Comparison of ENCODE assay signal across 31 mouse cellular contexts in genomic region chr14:118312664-118313063, GRCm38 (mm10). TPM values are rescaled to one million over a fixed set of nuclear protein-coding genes. Genes with fewer than 3 reads are reported as not detected.
DNase-seq lines count a peak whose midpoint lies in the region; ATAC-seq and TF ChIP-seq lines count a peak whose summit lies in the region.
"Had no signal": no experiment of that assay in that cellular context is flagged by ENCODE, and none has a peak within 500 bp of the region (broad histone marks: within the 10 kb centered on the region; RNA-seq: fewer than 3 reads in every experiment).

No protein-coding gene starts in this region.

- no peaks in the 10 kb centered on the region for H3K27me3 ChIP-seq in forebrain, postnatal 0 days (ENCODE audit: insufficient read depth, low read length)
- no peaks in the 10 kb centered on the region for H3K27me3 ChIP-seq in forebrain, embryonic 14.5 days (replicated peaks; ENCODE audit: control insufficient read depth, insufficient read depth, low read length)
- H3K27me3 ChIP-seq in E14TG2a.4 (ENCODE audit: insufficient read depth, low read length): 0 out of 2 replicates have a peak, but pooled peaks cover 6% of the 10 kb centered on the region
- H3K27me3 ChIP-seq: forebrain, embryonic 15.5 days; hindbrain, embryonic 15.5 days had no signal

- ATAC-seq in forebrain, postnatal 0 days: no peak
- ATAC-seq in forebrain, embryonic 14.5 days: no peak
- ATAC-seq: CD4-positive, CD25-positive, alpha-beta regulatory T cell, adult 4 months; forebrain, embryonic 15.5 days had no signal

- no peak overlapping the region for H3K4me3 ChIP-seq in forebrain, postnatal 0 days (ENCODE audit: low read depth, low read length)
- H3K4me3 ChIP-seq in forebrain, embryonic 14.5 days (ENCODE audit: low read depth, low read length): no peak overlapping the region
- no peak overlapping the region for H3K4me3 ChIP-seq in layer of hippocampus, adult 2 months
- H3K4me3 ChIP-seq in E14TG2a.4 (replicated peaks; ENCODE audit: low read length): no peak overlapping the region
- H3K4me3 ChIP-seq: forebrain, embryonic 15.5 days; heart, embryonic 13.5 days; hindbrain, embryonic 15.5 days; limb, embryonic 10.5 days; midbrain, embryonic 12.5 days; myocyte had no signal

- H3K27ac ChIP-seq in forebrain, postnatal 0 days (ENCODE audit: low read depth, low read length): no peak overlapping the region
- H3K27ac ChIP-seq in forebrain, embryonic 14.5 days (ENCODE audit: low read depth, low read length): no peak overlapping the region
- no peak overlapping the region for H3K27ac ChIP-seq in layer of hippocampus, adult 2 months
- H3K27ac ChIP-seq: forebrain, embryonic 15.5 days; heart, embryonic 13.5 days; hindbrain, embryonic 15.5 days; limb, embryonic 10.5 days; midbrain, embryonic 12.5 days had no signal

- no peaks in the 10 kb centered on the region for H3K36me3 ChIP-seq in forebrain, postnatal 0 days (ENCODE audit: insufficient read depth)
- H3K36me3 ChIP-seq in forebrain, embryonic 14.5 days (ENCODE audit: control insufficient read depth, insufficient read depth, low read length): no peaks in the 10 kb centered on the region
- H3K36me3 ChIP-seq in E14TG2a.4 (ENCODE audit: insufficient read depth, low read length): no peaks in the 10 kb centered on the region
- H3K36me3 ChIP-seq: forebrain, embryonic 15.5 days; heart, embryonic 13.5 days; hindbrain, embryonic 15.5 days; limb, embryonic 10.5 days; midbrain, embryonic 12.5 days had no signal

- H3K4me1 ChIP-seq in forebrain, postnatal 0 days (ENCODE audit: insufficient read depth): no peaks in the 10 kb centered on the region
- H3K4me1 ChIP-seq in forebrain, embryonic 14.5 days (ENCODE audit: control insufficient read depth, insufficient read depth, low read length): peaks cover 4% of the 10 kb centered on the region; the same call in 1 of the 2 replicates
- peaks cover 6% of the 10 kb centered on the region for H3K4me1 ChIP-seq in E14TG2a.4 (replicated peaks; ENCODE audit: low read depth, low read length)
- H3K4me1 ChIP-seq: heart, embryonic 13.5 days; hindbrain, embryonic 15.5 days; limb, embryonic 10.5 days had no signal

- 89% methylated on average over 10 of the region's 10 CpGs for WGBS in forebrain, postnatal 0 days
- WGBS in forebrain, embryonic 14.5 days: 88% methylated on average over 10 of the region's 10 CpGs

- no peaks in the 10 kb centered on the region for H3K9me3 ChIP-seq in forebrain, postnatal 0 days (ENCODE audit: low read length)
- no peaks in the 10 kb centered on the region for H3K9me3 ChIP-seq in forebrain, embryonic 14.5 days (replicated peaks; ENCODE audit: control insufficient read depth, low read length)
- H3K9me3 ChIP-seq in E14TG2a.4 (ENCODE audit: low read length): no peaks in the 10 kb centered on the region
- H3K9me3 ChIP-seq: forebrain, embryonic 15.5 days; heart, embryonic 13.5 days; hindbrain, embryonic 15.5 days; limb, embryonic 10.5 days; midbrain, embryonic 12.5 days had no signal

- no peak overlapping the region for H3K4me2 ChIP-seq in forebrain, postnatal 0 days (ENCODE audit: low read depth)
- no peak overlapping the region for H3K4me2 ChIP-seq in forebrain, embryonic 14.5 days (ENCODE audit: low read length)
- H3K4me2 ChIP-seq: forebrain, embryonic 15.5 days; heart, embryonic 13.5 days; hindbrain, embryonic 15.5 days; midbrain, embryonic 12.5 days had no signal

- no peak overlapping the region for H3K9ac ChIP-seq in forebrain, postnatal 0 days
- no peak overlapping the region for H3K9ac ChIP-seq in forebrain, embryonic 14.5 days (ENCODE audit: low read length)
- H3K9ac ChIP-seq: forebrain, embryonic 15.5 days; heart, embryonic 13.5 days; hindbrain, embryonic 15.5 days; midbrain, embryonic 12.5 days had no signal

- TF ChIP-seq CTCF in forebrain, postnatal 0 days (IDR thresholded peaks at IDR 0.05; ENCODE audit: low read depth): 0 out of 2 replicates have a peak, but pooled peaks have one; percentile 3
- peak; percentile 51 for TF ChIP-seq CTCF in layer of hippocampus, adult 2 months (conservative IDR thresholded peaks at IDR 0.05)
- TF ChIP-seq CTCF in E14TG2a.4 (conservative IDR thresholded peaks at IDR 0.05; ENCODE audit: low read length): peak; percentile 77

- no peak for DNase-seq in forebrain, postnatal 0 days
- DNase-seq in forebrain, embryonic 14.5 days (ENCODE audit: low spot score): no peak
- DNase-seq in layer of hippocampus, adult 2 months (ENCODE audit: low spot score in 2 of 2): no peak
- no peak for DNase-seq in layer of hippocampus, postnatal 10 days (ENCODE audit: low spot score in 2 of 2)
- DNase-seq in ZHBTc4 (ENCODE audit: low read depth, low spot score): peak; percentile 70
- DNase-seq in thymus, postnatal 10 days (ENCODE audit: low spot score in 2 of 2): no peak
- no peak for DNase-seq in spleen, adult 12 weeks (ENCODE audit: low spot score)
- DNase-seq: adrenal gland, adult 8-10 months; cerebellum, adult 8-10 months; heart, postnatal 36 days; kidney, adult 11 months; kidney, postnatal 10 days; spleen, adult 18-20 months; thymus, postnatal 4 days had no signal

RNA-seq across cellular contexts. Expression of gene Gm9376, which starts 45.9 kb away (rescaled TPM):
- not detected in 2 replicates for total RNA-seq in forebrain, postnatal 0 days (2014; rRNA removed)
- polyA plus RNA-seq in forebrain, postnatal 0 days (2015; fragmentation: Nextera tagmentation; extraction: Ambion mirVana): not detected in 2 replicates
- polyA plus RNA-seq in forebrain, embryonic 14.5 days (2014; fragmentation: Nextera tagmentation; extraction: Ambion mirVana): not detected in 2 replicates
- not detected for total RNA-seq in layer of hippocampus, adult 2 months (2021)
- total RNA-seq in layer of hippocampus, postnatal 10 days (2021): not detected
- total RNA-seq: adrenal gland, adult 8-10 months; heart, postnatal 36 days; layer of hippocampus, adult 8-10 months; left cerebral cortex, adult 18-20 months; liver, adult 2 months had no signal
- polyA plus RNA-seq: CD4-positive, CD25-positive, alpha-beta regulatory T cell, adult 4 months; cortical plate, adult 2 months; embryonic facial prominence, embryonic 11.5 days; forebrain, embryonic 15.5 days; gonadal fat pad, adult 2 months; heart, embryonic 13.5 days; hindbrain, embryonic 15.5 days; limb, embryonic 10.5 days; liver, adult 2 months; lung, embryonic 16.5 days; midbrain, embryonic 12.5 days; myocyte; neural tube, embryonic 14.5 days; stomach, embryonic 14.5 days had no signal

Comparison
In these comparisons a context has a peak if more than half of its experiments do, and no peak if none do; other contexts are left out.
1. CTCF ChIP-seq: peak in every context shown above with its lines; median percentile 77 in E14TG2a.4; 51 in layer of hippocampus, adult 2 months; 3 in forebrain, postnatal 0 days.